Mouse (Mus musculus): Measurements from ENCODE around the gene Taf6. TPM values are rescaled to one million over a fixed set of nuclear protein-coding genes. Genes with fewer than 3 reads are reported as not detected.
A peak's percentile ranks its signal among the peaks of the same experiment; 100 is the strongest.

Taf6 gene
- polyA plus RNA-seq, 1 experiment from 2014 or later: 122 TPM

DNA sequence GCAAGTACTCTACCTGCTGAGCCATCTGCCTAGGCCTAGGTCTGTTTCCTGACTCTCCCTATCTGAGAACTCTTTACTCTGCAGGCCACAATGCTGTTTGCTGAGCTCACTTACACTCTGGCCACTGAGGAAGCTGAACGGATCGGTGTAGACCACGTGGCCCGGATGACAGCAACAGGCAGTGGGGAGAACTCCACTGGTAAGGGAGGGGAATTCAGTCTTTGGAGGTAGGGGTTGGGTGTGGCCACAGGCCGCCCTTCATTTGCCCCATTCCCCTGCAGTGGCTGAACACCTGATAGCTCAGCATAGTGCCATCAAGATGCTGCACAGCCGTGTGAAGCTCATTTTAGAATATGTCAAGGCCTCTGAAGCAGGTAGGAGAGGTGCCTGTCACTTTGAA, 24.2 kb downstream of the Taf6 start:
- H3K9ac ChIP-seq (ENCODE audit: low read length): no peak overlapping the region

DNA sequence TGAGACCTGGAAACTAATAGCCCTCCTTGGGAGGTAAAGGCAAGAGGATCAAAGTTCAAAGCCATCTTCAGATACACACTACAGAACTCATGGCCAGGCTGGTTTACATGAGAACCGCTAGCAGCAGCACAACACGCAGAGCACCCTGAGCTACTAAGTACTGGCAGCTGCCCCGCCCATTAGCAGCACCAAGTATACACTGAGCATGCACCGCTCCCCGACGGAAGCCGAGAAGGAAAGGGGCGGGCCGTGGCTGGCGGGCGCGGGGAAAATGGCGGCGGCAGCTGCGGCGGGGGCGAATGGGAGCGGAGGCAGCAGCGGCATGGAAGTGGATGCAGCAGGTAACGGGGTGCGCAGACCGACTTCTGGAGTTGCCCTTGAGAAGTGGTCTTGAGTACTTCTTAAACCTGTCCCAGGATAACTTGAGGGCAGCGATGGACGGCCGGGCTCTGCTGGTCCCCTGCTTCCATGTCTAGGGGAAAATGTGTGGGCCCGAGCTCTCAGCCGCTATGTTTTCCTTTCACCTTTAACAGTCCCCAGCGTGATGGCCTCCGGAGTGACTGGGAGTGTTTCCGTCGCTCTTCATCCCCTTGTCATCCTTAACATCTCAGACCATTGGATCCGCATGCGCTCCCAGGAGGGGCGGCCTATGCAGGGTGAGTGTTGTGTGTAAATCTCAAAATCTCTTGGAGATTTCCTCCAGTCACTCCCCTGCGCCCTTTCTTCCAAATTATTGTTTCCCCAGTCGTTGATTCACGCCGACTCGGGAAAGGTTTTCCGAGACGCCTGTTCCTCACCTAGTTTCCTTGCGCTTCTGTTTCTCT, 26.2 kb downstream of the Taf6 start, which contains the start of gene Cops6:
Gene Cops6, plus strand, starts transcription at position 230 of the 824 bp plus-strand sequence.
- DNase-seq (ENCODE audit: low spot score) (peak; percentile 93), ATAC-seq (ENCODE audit: insufficient read depth, low FRiP score, low TSS enrichment) (peak; percentile 94)
- Histone ChIP-seq H3K4me3 (ENCODE audit: low read depth, low read length) (peak within 1 kb of the TSS; percentile 83), H3K27me3 (ENCODE audit: control insufficient read depth, insufficient read depth, low read length) (no peaks in the 10 kb centered on the region), H3K36me3 (ENCODE audit: control insufficient read depth, insufficient read depth, low read length) (peaks cover 17% of the 10 kb centered on the region), H3K4me2 (ENCODE audit: low read depth) (peak within 1 kb of the TSS; percentile 60), H3K9me3 (ENCODE audit: control insufficient read depth, low read length) (no peaks in the 10 kb centered on the region), H3K9ac (ENCODE audit: low read length) (peak within 1 kb of the TSS; percentile 81), H3K4me1 (ENCODE audit: control insufficient read depth, insufficient read depth, low read length) (peaks cover 7% of the 10 kb centered on the region; the same call in 1 of the 2 replicates), H3K27ac (ENCODE audit: low read depth, low read length) (0 out of 2 replicates have a peak within 1 kb of the TSS, but pooled peaks have one; percentile 27)
- under 1% methylated on average over 42 of the region's 42 CpGs for WGBS

More for the DNA sequence above, 24.2 kb downstream of the Taf6 start:
- no peak overlapping the region for H3K4me2 ChIP-seq (ENCODE audit: low read depth)
- H3K4me1 ChIP-seq (ENCODE audit: control insufficient read depth, insufficient read depth, low read length): peaks cover 7% of the 10 kb centered on the region; the same call in 1 of the 2 replicates
- H3K9me3 ChIP-seq (ENCODE audit: control insufficient read depth, low read length): no peaks in the 10 kb centered on the region
- no peaks in the 10 kb centered on the region for H3K27me3 ChIP-seq (ENCODE audit: control insufficient read depth, insufficient read depth, low read length)
- H3K4me3 ChIP-seq (ENCODE audit: low read depth, low read length): no peak overlapping the region; the same call in 1 of the 2 replicates
- H3K27ac ChIP-seq (ENCODE audit: low read depth, low read length): no peak overlapping the region
- WGBS: 73% methylated on average over 6 of the region's 6 CpGs
- peaks cover 23% of the 10 kb centered on the region for H3K36me3 ChIP-seq (ENCODE audit: control insufficient read depth, insufficient read depth, low read length)
- DNase-seq (ENCODE audit: low spot score) (no peak), ATAC-seq (ENCODE audit: insufficient read depth, low FRiP score, low TSS enrichment) (no peak)

DNA sequence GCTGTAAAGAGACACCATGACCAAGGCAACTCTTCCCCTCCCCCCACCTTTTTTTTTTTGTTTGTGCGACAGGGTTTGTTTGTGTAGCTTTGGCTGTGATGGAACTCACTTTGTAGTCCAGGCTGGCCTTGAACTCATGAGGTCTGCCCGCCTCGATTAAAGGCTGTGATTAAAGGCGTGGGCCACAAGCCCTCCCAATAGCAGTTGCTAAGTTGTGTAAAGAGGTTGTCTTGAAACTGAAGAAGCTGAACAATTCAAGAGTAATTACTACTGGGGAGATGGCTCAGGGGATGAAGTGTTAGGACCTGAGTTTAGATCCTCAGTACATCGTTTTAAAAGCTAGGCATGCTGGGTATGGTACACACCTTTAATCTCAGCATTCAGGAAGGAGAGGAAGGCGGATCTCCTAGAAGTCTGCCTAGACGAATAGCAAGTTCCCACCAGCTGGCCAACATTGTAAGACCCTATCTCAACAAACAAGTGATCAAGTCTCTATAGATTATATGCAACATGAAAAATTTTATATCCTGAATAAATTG, 27.0 kb downstream of the Taf6 start:
- WGBS: 72% methylated on average over 7 of the region's 7 CpGs
- Histone ChIP-seq H3K9me3 (ENCODE audit: control insufficient read depth, low read length) (no peaks in the 10 kb centered on the region), H3K27ac (ENCODE audit: low read depth, low read length) (no peak overlapping the region), H3K4me1 (ENCODE audit: control insufficient read depth, insufficient read depth, low read length) (peaks cover 7% of the 10 kb centered on the region; the same call in 1 of the 2 replicates), H3K9ac (ENCODE audit: low read length) (peak overlapping the region; percentile 81; the same call in 1 of the 2 replicates), H3K27me3 (ENCODE audit: control insufficient read depth, insufficient read depth, low read length) (no peaks in the 10 kb centered on the region), H3K4me3 (ENCODE audit: low read depth, low read length) (peak overlapping the region; percentile 83), H3K4me2 (ENCODE audit: low read depth) (peak overlapping the region; percentile 60), H3K36me3 (ENCODE audit: control insufficient read depth, insufficient read depth, low read length) (peaks cover 12% of the 10 kb centered on the region)
- ATAC-seq (ENCODE audit: insufficient read depth, low FRiP score, low TSS enrichment): no peak
- no peak for DNase-seq (ENCODE audit: low spot score)

DNA sequence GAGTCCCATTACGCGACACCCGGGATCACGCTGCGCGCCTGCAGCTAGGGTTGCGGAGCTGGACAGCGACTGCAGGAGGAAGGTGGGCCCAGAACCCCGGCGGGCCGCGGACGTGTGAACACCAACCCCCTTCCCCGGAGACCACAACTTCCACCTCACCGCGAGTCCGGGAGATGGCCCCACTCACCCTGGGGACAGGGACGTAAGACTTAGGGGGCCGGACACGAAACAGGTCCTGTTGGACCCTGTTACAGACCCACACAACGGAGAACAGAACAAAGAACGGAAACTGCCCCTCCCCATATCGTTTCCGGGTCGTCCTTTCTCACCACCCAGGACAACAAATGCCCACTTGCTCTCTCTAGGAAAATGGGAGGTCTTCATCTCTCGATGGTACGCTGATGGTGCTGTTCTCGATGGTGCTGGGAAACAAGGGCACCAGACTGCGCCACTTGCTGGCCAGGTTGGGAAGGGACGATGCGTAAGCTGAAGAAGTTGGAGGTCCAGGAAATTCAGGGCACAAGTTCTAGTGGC, 31.7 kb downstream of the Taf6 start, which contains the start of gene Zfp113:
Gene Zfp113, minus strand, starts transcription at position 302 of the 534 bp plus-strand sequence.
- Histone ChIP-seq H3K4me1 (ENCODE audit: control insufficient read depth, insufficient read depth, low read length) (no peaks in the 10 kb centered on the region; the same call in 1 of the 2 replicates), H3K27ac (ENCODE audit: low read depth, low read length) (peak within 1 kb of the TSS; percentile 95), H3K9me3 (ENCODE audit: control insufficient read depth, low read length) (no peaks in the 10 kb centered on the region), H3K4me3 (ENCODE audit: low read depth, low read length) (peak within 1 kb of the TSS; percentile 73), H3K4me2 (ENCODE audit: low read depth) (peak within 1 kb of the TSS; percentile 68), H3K27me3 (ENCODE audit: control insufficient read depth, insufficient read depth, low read length) (no peaks in the 10 kb centered on the region), H3K36me3 (ENCODE audit: control insufficient read depth, insufficient read depth, low read length) (peaks cover 4% of the 10 kb centered on the region), H3K9ac (ENCODE audit: low read length) (peak within 1 kb of the TSS; percentile 95)
- under 1% methylated on average over 31 of the region's 31 CpGs for WGBS
- peak; percentile 97 for ATAC-seq (ENCODE audit: insufficient read depth, low FRiP score, low TSS enrichment)
- DNase-seq (ENCODE audit: low spot score): peak; percentile 89

DNA sequence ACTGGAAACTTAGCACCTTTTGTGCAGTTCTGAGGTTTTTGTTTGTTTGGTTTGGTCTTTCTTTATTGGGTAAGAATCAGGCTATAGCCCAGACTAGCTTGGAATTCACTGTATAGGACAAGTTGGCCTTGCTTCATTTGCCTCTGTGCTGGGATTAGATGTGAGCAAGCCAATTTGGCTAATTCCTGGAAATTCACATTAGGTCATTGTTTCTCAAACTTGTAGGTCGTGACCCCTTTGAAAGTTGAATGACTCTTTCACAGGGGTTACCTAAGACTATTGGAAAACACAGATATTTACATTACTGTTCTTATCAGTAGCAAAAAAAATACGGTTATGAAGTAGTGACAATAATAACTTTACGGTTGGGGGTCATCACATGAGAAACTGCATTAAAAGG, 32.9 kb downstream of the Taf6 start:
- H3K27me3 ChIP-seq (ENCODE audit: control insufficient read depth, insufficient read depth, low read length): no peaks in the 10 kb centered on the region
- no peak overlapping the region for H3K27ac ChIP-seq (ENCODE audit: low read depth, low read length)
- no peak for DNase-seq (ENCODE audit: low spot score)
- 87% methylated on average over 3 of the region's 3 CpGs for WGBS
- H3K9me3 ChIP-seq (ENCODE audit: control insufficient read depth, low read length): no peaks in the 10 kb centered on the region
- H3K4me3 ChIP-seq (ENCODE audit: low read depth, low read length): peak overlapping the region; percentile 73
- H3K9ac ChIP-seq (ENCODE audit: low read length): peak overlapping the region; percentile 95
- no peak for ATAC-seq (ENCODE audit: insufficient read depth, low FRiP score, low TSS enrichment)
- no peaks in the 10 kb centered on the region for H3K4me1 ChIP-seq (ENCODE audit: control insufficient read depth, insufficient read depth, low read length)
- H3K4me2 ChIP-seq (ENCODE audit: low read depth): peak overlapping the region; percentile 68
- peaks cover 7% of the 10 kb centered on the region for H3K36me3 ChIP-seq (ENCODE audit: control insufficient read depth, insufficient read depth, low read length)

DNA sequence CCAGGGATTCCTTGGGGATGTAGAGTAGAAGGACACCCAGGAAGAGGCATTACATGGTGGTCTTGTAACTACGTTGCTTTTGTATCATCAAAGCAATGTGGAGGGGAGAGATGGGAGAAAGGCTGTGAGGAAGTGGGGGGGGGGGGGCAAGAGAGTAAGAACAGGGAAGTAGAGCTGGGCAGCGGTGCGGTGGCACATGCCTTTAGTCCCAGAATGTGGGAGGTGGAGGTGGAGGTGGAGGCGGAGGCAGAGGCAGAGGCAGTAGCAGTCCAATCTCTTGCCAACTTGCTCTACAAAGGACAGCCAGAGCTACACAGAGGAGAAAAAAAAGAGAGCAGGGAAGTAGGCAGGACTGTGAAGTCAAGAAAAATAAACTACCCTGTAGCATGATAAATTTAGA, 48.7 kb downstream of the Taf6 start:
- Histone ChIP-seq H3K4me3 (ENCODE audit: low read depth, low read length) (no peak overlapping the region), H3K36me3 (ENCODE audit: control insufficient read depth, insufficient read depth, low read length) (peaks cover 7% of the 10 kb centered on the region; the same call in 1 of the 2 replicates), H3K4me1 (ENCODE audit: control insufficient read depth, insufficient read depth, low read length) (no peaks in the 10 kb centered on the region), H3K27me3 (ENCODE audit: control insufficient read depth, insufficient read depth, low read length) (no peaks in the 10 kb centered on the region), H3K9ac (ENCODE audit: low read length) (no peak overlapping the region), H3K4me2 (ENCODE audit: low read depth) (no peak overlapping the region), H3K9me3 (ENCODE audit: control insufficient read depth, low read length) (no peaks in the 10 kb centered on the region), H3K27ac (ENCODE audit: low read depth, low read length) (no peak overlapping the region)
- 82% methylated on average over 4 of the region's 4 CpGs for WGBS
- ATAC-seq (ENCODE audit: insufficient read depth, low FRiP score, low TSS enrichment): no peak
- DNase-seq (ENCODE audit: low spot score): no peak

DNA sequence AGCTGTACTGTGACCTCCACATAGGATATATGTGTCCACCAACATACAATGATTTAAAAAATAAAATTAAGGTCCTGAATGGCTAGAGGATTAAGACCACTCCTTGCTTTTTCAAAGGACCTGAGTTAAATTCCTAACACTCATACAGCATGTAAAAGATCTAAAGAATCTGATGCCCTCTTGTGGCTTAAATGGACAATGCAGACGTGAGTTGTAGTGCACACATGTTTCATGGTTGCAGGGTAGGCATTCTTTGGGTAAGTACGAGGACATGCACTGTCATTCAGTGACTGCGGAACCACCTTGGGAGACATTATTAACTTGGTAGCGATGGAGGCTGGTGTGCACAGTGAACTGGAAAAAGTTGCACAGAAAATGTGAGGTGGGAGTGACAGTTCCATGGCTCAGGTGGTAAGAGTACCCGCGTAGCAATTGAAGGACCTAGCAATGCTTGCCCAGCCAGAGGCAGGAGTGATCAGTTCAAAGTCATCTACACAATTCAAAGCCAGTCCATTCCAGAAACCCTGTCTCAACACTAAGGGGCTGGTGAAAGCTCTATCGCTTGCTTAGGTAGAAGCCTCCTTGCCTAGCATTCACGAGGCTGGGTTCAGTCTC, 49.2 kb downstream of the Taf6 start:
- Histone ChIP-seq H3K27ac (ENCODE audit: low read depth, low read length) (no peak overlapping the region), H3K4me1 (ENCODE audit: control insufficient read depth, insufficient read depth, low read length) (no peaks in the 10 kb centered on the region), H3K9me3 (ENCODE audit: control insufficient read depth, low read length) (no peaks in the 10 kb centered on the region), H3K4me3 (ENCODE audit: low read depth, low read length) (no peak overlapping the region), H3K9ac (ENCODE audit: low read length) (no peak overlapping the region), H3K4me2 (ENCODE audit: low read depth) (no peak overlapping the region), H3K27me3 (ENCODE audit: control insufficient read depth, insufficient read depth, low read length) (no peaks in the 10 kb centered on the region), H3K36me3 (ENCODE audit: control insufficient read depth, insufficient read depth, low read length) (peaks cover 12% of the 10 kb centered on the region; the same call in 1 of the 2 replicates)
- ATAC-seq (ENCODE audit: insufficient read depth, low FRiP score, low TSS enrichment) (no peak; the same call in 1 of the 2 replicates), DNase-seq (ENCODE audit: low spot score) (peak; percentile 43)
- whole genome bisulfite sequencing: 66% methylated on average over 8 of the region's 8 CpGs

DNA sequence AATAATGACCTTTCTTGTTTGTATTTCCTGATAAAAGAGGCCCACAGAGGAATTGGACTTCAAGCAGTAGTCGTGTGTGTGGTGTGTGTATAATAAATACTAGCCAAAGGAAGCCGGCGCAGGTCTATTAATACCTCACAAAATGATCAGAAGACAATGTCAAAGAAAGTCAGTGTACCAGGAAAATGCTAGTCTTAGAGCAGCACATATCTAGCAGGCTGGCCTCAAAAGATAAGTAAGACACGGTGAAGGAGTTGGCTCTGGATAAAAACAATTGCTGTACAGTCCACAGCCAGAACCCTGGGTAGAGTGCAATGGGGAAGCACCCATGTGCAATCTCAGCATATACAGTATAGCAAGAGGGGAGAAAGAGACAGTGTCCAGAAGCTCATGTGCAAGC, 50.0 kb downstream of the Taf6 start:
- peaks cover 13% of the 10 kb centered on the region; the same call in 1 of the 2 replicates for H3K36me3 ChIP-seq (ENCODE audit: control insufficient read depth, insufficient read depth, low read length)
- whole genome bisulfite sequencing: 90% methylated on average over 4 of the region's 4 CpGs

More for the DNA sequence above, 50.0 kb downstream of the Taf6 start:
- DNase-seq (ENCODE audit: low spot score) (no peak), ATAC-seq (ENCODE audit: insufficient read depth, low FRiP score, low TSS enrichment) (no peak)
- Histone ChIP-seq H3K27ac (ENCODE audit: low read depth, low read length) (no peak overlapping the region), H3K4me3 (ENCODE audit: low read depth, low read length) (no peak overlapping the region), H3K4me2 (ENCODE audit: low read depth) (no peak overlapping the region), H3K9ac (ENCODE audit: low read length) (no peak overlapping the region), H3K9me3 (ENCODE audit: control insufficient read depth, low read length) (no peaks in the 10 kb centered on the region), H3K27me3 (ENCODE audit: control insufficient read depth, insufficient read depth, low read length) (no peaks in the 10 kb centered on the region), H3K4me1 (ENCODE audit: control insufficient read depth, insufficient read depth, low read length) (no peaks in the 10 kb centered on the region)

Data from neural tube, embryonic 11.5 days (tissue).